Mouse (Mus musculus) thymus, adult 2 months (tissue): ENCODE results near the gene Ube2q2. TPM values are rescaled to one million over a fixed set of nuclear protein-coding genes. Genes with fewer than 3 reads are reported as not detected.
"Not testable (repeated sequence)": the region's sequence is repeated elsewhere in the genome, so short reads cannot be mapped to it uniquely, and the experiment has no call there.

ENCODE experiments used
- DNase-seq: peaks from one replicate; pipeline ENCODE4 v3.0.0; 2021
- H3K27ac ChIP-seq: fragments of 200-500 bp; 2 replicates; pipeline ENCODE4 v1.5.1; 2012; ENCODE audit warnings: low read length, control low read depth; ENCODE audit not compliant: control insufficient read depth, insufficient read depth
- H3K27me3 ChIP-seq: fragments of 200-500 bp; 2 replicates; pipeline ENCODE4 v1.6.1; 2012; ENCODE audit warnings: mild to moderate bottlenecking, low read length, moderate library complexity, mixed read lengths; ENCODE audit not compliant: control insufficient read depth, insufficient read depth
- H3K36me3 ChIP-seq: fragments of 200-500 bp; 2 replicates; pipeline ENCODE4 v1.6.1; 2012; ENCODE audit warnings: mild to moderate bottlenecking, low read length, moderate library complexity; ENCODE audit not compliant: control insufficient read depth, insufficient read depth
- H3K4me1 ChIP-seq: fragments of 200-500 bp; replicated peaks from 2 replicates; pipeline ENCODE4 v1.6.1; 2012; ENCODE audit warnings: low read length; ENCODE audit not compliant: control insufficient read depth, insufficient read depth
- H3K4me3 ChIP-seq: fragments of 200-500 bp; 2 replicates; pipeline ENCODE4 v1.5.1; 2012; ENCODE audit warnings: mild to moderate bottlenecking, low read length, control low read depth, moderate library complexity; ENCODE audit not compliant: control insufficient read depth, insufficient read depth
- CTCF ChIP-seq: fragments of 200-500 bp; IDR thresholded peaks from 2 replicates; pipeline ENCODE4 v1.5.1; 2012; ENCODE audit warnings: mild to moderate bottlenecking, control low read depth, low read length, moderate library complexity, borderline replicate concordance; ENCODE audit not compliant: control insufficient read depth, poor library complexity, insufficient read depth; ENCODE audit errors: extremely low read depth
- POLR2A ChIP-seq: fragments of 200-500 bp; IDR thresholded peaks from 2 replicates; pipeline ENCODE4 v1.6.1; 2012; ENCODE audit warnings: mild to moderate bottlenecking, low read length, control low read depth, moderate library complexity; ENCODE audit not compliant: control insufficient read depth, poor library complexity, insufficient read depth; ENCODE audit errors: extremely low read depth
- WGBS: fragments of 180-500 bp; shearing (Covaris S2); methylation state at CpG from one replicate; pipeline ENCODE4 v1.1.7; 2018; 5-methylcytosine and 5-hydroxymethylcytosine counted together
- polyA plus RNA-seq: library from polyadenylated mRNA; depleted of rRNA; stranded (reverse); fragments of >200 nt; gene quantifications from 2 replicates; pipeline ENCODE4 v1.2.3, GENCODE M21; 2012

The Ube2q2 gene
- polyA plus RNA-seq, 1 experiment = 9.7 TPM

DNA sequence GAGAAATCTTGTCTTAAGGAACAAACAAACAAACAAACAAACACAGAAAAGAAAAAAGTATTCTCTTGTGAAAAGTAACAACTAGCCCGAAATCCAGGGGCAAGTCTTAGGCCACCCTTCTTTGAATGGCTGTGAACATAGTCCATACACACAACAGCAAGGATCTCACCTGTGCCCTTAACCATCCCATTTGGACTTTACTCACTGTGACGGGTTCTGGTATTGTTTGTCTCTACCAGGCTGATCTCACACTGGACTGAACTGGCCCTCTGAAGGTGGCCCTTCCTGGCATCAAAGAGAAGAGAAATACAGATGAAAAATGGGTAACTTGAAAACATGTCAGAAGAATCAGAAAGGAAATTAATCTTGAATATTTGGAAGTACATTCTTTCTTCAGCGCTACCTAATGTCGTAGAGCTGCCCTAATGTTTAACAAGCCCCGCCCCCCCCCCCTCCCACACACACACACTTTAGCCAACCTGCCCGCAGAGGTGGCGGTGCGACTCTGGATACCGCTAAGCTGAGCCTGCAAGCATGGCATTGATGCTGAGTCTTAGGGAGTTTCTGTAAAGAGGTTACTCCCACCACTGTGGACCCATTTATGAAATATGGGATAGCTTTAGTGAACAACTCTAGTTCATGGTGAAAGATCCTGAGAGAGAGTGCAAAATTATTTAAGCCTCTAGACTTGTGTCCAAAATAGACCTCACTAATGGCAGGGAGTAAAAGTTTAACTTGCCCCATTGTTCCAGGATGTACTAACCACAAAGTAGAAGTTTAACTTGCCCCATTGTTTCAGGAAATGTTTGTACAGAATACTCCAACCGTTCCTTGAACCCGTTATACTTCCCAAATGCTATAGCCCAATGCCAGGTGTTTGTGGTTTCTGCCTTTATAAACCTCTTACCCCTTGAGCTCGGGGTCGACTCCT is 87.8 kb downstream of the Ube2q2 start:
- 62% methylated on average over 13 of the region's 13 CpGs for WGBS
- no peak overlapping the region for H3K27ac ChIP-seq
- no peaks in the 10 kb centered on the region; the same call in 1 of the 2 replicates for H3K4me1 ChIP-seq
- no peak overlapping the region for H3K4me3 ChIP-seq
- no peak for DNase-seq
- TF ChIP-seq POLR2A (no peak), CTCF (no peak)
- H3K27me3 ChIP-seq = no peaks in the 10 kb centered on the region
- H3K36me3 ChIP-seq = no peaks in the 10 kb centered on the region

DNA sequence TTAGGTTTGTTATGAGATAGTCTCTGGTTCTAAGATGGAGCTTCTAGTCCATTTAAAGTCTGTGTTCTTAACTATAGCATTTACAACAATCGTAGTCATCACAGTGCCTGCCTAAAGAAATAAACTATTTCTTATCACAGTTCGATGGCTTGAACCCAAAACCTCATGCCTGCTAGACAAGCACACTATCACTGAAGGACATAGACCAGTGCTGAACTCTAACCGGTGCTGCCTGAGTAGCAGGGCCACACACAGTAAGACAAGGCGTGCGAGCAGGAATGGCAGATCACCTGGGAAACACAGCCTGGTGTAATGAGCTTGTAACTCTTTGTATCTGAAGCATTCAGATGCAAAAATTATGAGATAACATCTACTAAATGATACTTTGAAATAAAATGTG is 92.2 kb downstream of the Ube2q2 start:
- DNase-seq = no peak
- Histone ChIP-seq H3K27me3 (no peaks in the 10 kb centered on the region), H3K4me3 (no peak overlapping the region), H3K27ac (no peak overlapping the region), H3K4me1 (no peaks in the 10 kb centered on the region; the same call in 1 of the 2 replicates), H3K36me3 (no peaks in the 10 kb centered on the region)
- 98% methylated on average over 5 of the region's 5 CpGs for WGBS
- TF ChIP-seq CTCF (no peak), POLR2A (no peak)

DNA sequence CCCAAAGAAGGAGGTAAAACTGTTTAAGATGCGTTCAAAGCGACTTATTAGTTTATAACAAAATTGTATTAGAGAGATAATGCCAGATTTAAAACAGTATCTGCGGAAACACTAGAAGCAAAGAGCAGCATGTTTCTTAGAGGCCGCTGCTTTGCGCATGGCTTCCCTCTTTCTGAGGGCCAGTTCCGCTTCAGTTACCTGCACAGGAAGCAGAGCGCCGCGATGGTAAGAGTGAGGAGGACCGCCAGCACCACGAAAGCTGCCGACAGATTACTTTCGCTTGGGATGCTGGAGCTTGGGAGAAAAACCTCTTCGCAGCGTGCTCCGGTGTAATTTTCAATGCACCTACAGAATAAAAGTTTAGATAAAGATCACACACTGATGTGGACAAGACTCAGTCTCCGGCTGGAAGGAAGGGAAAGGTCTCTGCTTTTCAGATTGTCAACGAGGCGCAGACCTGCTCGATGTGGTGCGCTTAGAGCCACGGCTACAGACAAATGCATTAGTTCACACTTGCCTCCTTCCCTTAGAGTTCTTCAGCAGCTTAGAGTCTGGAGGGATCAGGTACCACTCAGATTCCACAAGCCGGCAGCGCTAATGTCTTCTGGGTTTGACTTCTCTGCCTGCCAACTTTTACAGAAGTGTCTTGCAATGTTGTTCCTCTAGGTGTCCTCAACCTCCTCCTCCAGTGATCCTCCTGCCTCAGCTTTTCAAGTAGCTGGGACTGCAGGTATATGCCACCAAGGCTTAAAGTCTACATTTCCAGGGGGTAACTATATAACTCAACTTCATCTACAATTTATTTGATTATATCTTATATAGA is 93.4 kb downstream of the Ube2q2 start:
- peak overlapping the region; percentile 46 for H3K4me3 ChIP-seq
- peak; percentile 41 for DNase-seq
- no peaks in the 10 kb centered on the region for H3K36me3 ChIP-seq
- no peak overlapping the region for H3K27ac ChIP-seq
- no peaks in the 10 kb centered on the region for H3K27me3 ChIP-seq
- TF ChIP-seq POLR2A (0 out of 2 replicates have a peak, but pooled peaks have one; percentile 13), CTCF (no peak)
- H3K4me1 ChIP-seq = no peaks in the 10 kb centered on the region
- 24% methylated on average over 24 of the region's 24 CpGs for WGBS

DNA sequence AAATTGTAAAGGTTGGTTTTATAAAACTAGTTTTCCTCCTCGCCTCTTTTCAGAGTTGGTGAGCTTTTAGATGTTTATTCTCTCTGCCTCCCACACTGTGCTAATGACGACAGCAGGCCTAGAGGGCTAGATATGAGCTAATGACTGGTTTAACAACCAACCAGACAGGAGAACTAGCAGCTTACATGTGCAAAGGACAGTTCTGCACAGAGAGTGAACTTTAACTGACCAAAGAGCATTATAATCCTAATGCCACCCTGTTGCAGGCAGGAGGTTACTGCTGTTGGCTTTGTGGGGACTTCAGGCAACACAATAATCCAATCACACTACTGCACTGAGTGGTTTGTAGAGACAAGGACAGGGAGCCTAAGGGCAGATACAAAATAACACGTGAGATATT is 94.6 kb downstream of the Ube2q2 start:
- Histone ChIP-seq H3K4me1 (no peaks in the 10 kb centered on the region), H3K4me3 (no peak overlapping the region), H3K36me3 (no peaks in the 10 kb centered on the region), H3K27me3 (no peaks in the 10 kb centered on the region), H3K27ac (no peak overlapping the region)
- DNase-seq = no peak
- WGBS = 94% methylated on average over 3 of the region's 3 CpGs
- TF ChIP-seq POLR2A (no peak), CTCF (no peak)

DNA sequence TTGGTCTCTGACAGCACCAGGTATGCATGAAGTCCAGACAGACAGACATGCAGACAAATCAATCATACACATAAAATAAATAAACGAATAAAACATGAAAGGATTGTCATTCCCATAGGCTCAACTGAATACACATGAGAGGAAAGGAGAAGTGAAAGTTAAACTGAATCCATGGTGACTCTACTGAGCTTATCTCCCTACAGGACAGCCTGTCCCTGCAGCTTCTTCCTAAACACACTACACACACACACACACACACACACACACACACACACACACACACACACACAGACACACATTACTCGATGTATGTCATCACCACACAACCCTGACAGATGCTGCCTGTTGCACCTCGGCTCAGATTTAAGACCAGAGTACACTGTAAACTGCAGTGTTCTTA is 95.4 kb downstream of the Ube2q2 start:
- H3K27ac ChIP-seq = no peak overlapping the region
- no peak for DNase-seq
- H3K36me3 ChIP-seq = no peaks in the 10 kb centered on the region
- whole genome bisulfite sequencing = 64% methylated on average over 3 of the region's 3 CpGs
- H3K4me3 ChIP-seq = no peak overlapping the region
- TF ChIP-seq POLR2A = no peak
- TF ChIP-seq CTCF = no peak
- H3K27me3 ChIP-seq = no peaks in the 10 kb centered on the region
- no peaks in the 10 kb centered on the region for H3K4me1 ChIP-seq

DNA sequence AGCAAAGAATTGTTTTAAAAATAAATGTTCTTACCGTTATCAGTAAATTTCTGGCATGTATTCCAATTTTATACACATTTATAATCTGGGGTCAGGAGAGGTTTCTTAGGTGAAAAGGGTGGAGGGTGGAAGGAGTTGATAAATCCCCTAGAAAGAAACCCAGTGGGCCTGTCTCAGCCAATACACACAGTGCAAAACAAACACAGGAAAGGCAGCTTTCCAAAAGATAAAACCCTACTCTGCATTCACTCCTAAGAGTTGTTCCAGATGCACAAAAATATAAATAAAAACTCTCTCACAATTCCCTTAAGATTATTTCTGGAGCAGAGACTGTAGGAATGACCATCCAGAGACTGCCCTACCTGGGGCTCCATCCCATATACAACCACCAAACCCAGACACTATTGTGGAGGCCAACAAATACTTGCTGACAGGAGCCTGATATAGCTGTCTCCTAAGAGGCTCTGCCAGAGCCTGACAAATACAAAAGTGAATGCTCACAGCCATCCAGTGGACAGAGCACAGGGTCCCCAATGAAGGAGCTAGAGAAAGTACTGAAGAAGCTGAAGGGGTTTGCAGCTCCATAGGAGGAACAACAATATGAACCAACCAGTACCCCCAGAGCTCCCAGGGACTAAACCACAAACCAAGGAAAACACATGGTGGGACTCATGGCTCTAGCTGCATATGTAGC is 96.5 kb downstream of the Ube2q2 start:
- H3K4me3 ChIP-seq, H3K27ac ChIP-seq, H3K36me3 ChIP-seq, H3K4me1 ChIP-seq, H3K27me3 ChIP-seq, DNase-seq: not testable (repeated sequence)
- WGBS = 89% methylated on average over 1 of the region's 1 CpGs
